Comparison of ENCODE assay signal across 10 mouse cellular contexts in the genomic region with DNA sequence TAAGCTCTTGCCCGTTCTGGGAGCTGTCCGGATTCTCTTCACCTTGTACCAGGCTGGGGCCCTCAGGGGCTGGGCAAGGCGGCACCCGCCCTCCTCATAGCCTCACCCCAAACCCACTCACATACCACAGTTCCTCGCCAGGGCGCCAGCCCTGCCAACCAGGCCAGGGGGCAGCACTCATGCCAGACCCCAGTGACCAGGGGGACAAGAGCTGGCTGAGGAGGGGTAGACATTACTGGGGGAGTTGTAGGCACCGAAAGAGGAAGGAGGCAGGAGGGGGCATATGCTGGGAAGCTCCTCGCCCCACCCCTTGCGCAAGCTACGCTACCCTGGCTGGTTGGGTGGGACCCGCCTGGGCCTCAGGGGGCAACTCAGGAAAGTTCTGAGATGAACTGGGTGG. TPM values are rescaled to one million over a fixed set of nuclear protein-coding genes. Genes with fewer than 3 reads are reported as not detected.
DNase-seq lines count a peak whose midpoint lies in the region; ATAC-seq and TF ChIP-seq lines count a peak whose summit lies in the region.
"Had no signal": no experiment of that assay in that cellular context is flagged by ENCODE, and none has a peak within 500 bp of the region (broad histone marks: within the 10 kb centered on the region; RNA-seq: fewer than 3 reads in every experiment).

No protein-coding gene starts in this region.

- 79% methylated on average over 11 of the region's 11 CpGs for WGBS in kidney, embryonic 16.5 days
- 71% methylated on average over 11 of the region's 11 CpGs for WGBS in liver, embryonic 11.5 days
- WGBS in hindbrain, embryonic 16.5 days, result 75% methylated on average over 11 of the region's 11 CpGs
- WGBS in hindbrain, embryonic 10.5 days, result 77% methylated on average over 11 of the region's 11 CpGs
- 77% methylated on average over 11 of the region's 11 CpGs for WGBS in midbrain, embryonic 16.5 days

- dilution Hi-C loops in CH12.LX (cut with MboI; ENCODE audit: extremely low pct_ligation_motif_present, extremely low pct_unique_long_range_greater_than_20kb, low sequenced_read_pairs), result no loop called here

- H3K79me2 ChIP-seq in CH12.LX (replicated peaks; ENCODE audit: control insufficient read depth, extremely low read depth, insufficient read depth, poor library complexity, severe bottlenecking), result peaks cover 58% of the 10 kb centered on the region

- H3K4me1 ChIP-seq in kidney, embryonic 16.5 days (ENCODE audit: insufficient read depth, low read length), result peaks cover 59% of the 10 kb centered on the region
- peaks cover 17 to 76% of the 10 kb centered on the region in 2 experiments for H3K4me1 ChIP-seq in CH12.LX (ENCODE audit: control insufficient read depth in 1 of 2, insufficient read depth in 2 of 2)
- H3K4me1 ChIP-seq in liver, embryonic 11.5 days (replicated peaks; ENCODE audit: control insufficient read depth, insufficient read depth, low read length), result peaks cover 50% of the 10 kb centered on the region
- peaks cover 23% of the 10 kb centered on the region for H3K4me1 ChIP-seq in hindbrain, embryonic 16.5 days (ENCODE audit: control insufficient read depth, insufficient read depth, low read depth, low read length)
- H3K4me1 ChIP-seq in hindbrain, embryonic 10.5 days (replicated peaks), result peaks cover 70% of the 10 kb centered on the region
- H3K4me1 ChIP-seq in midbrain, embryonic 16.5 days (ENCODE audit: control insufficient read depth, insufficient read depth, low read length), result peaks cover 20% of the 10 kb centered on the region

- H3K4me2 ChIP-seq in kidney, embryonic 16.5 days (replicated peaks; ENCODE audit: low read depth, low read length), result 0 out of 2 replicates have a peak overlapping the region, but pooled peaks have one; percentile 4
- peak overlapping the region; percentile 79 for H3K4me2 ChIP-seq in CH12.LX (ENCODE audit: insufficient read depth, low read depth, poor library complexity, severe bottlenecking)
- peak overlapping the region; percentile 28; the same call in 1 of the 2 replicates for H3K4me2 ChIP-seq in liver, embryonic 11.5 days
- no peak overlapping the region for H3K4me2 ChIP-seq in hindbrain, embryonic 16.5 days (ENCODE audit: low read length)
- no peak overlapping the region for H3K4me2 ChIP-seq in midbrain, embryonic 16.5 days (ENCODE audit: low read length)

- DNase-seq in kidney, adult 18-20 months, result no peak
- no peak for DNase-seq in CH12.LX (ENCODE audit: extremely low read depth)
- DNase-seq in adrenal gland, postnatal 14 days, result peak; percentile 78
- DNase-seq in liver, embryonic 11.5 days (ENCODE audit: low spot score), result no peak
- no peak for DNase-seq in hindbrain, embryonic 10.5 days (ENCODE audit: low spot score)

- H3K27ac ChIP-seq in kidney, embryonic 16.5 days (ENCODE audit: low read length), result no peak overlapping the region
- H3K27ac ChIP-seq in CH12.LX (ENCODE audit: insufficient read depth, low read depth), result peak overlapping the region; percentile 99
- no peak overlapping the region for H3K27ac ChIP-seq in liver, embryonic 11.5 days (ENCODE audit: low read depth, low read length)
- H3K27ac ChIP-seq in hindbrain, embryonic 16.5 days (ENCODE audit: low read depth, low read length), result no peak overlapping the region
- no peak overlapping the region for H3K27ac ChIP-seq in hindbrain, embryonic 10.5 days
- H3K27ac ChIP-seq in midbrain, embryonic 16.5 days (ENCODE audit: low read length), result no peak overlapping the region
- H3K27ac ChIP-seq: embryonic facial prominence, embryonic 12.5 days had no signal

- TF ChIP-seq RAD21 in CH12.LX (IDR thresholded peaks at IDR 0.05; ENCODE audit: low read depth, low read length), result no peak

- no peaks in the 10 kb centered on the region for H3K36me3 ChIP-seq in kidney, embryonic 16.5 days (ENCODE audit: insufficient read depth, low read length)
- H3K36me3 ChIP-seq in CH12.LX (replicated peaks in 1 of 2; ENCODE audit: control insufficient read depth in 1 of 2, insufficient read depth in 1 of 2, low read length in 1 of 2), result peaks cover 11 to 23% of the 10 kb centered on the region in 2 experiments
- no peaks in the 10 kb centered on the region; the same call in 1 of the 2 replicates for H3K36me3 ChIP-seq in liver, embryonic 11.5 days (ENCODE audit: control insufficient read depth, insufficient read depth, low read length)
- no peaks in the 10 kb centered on the region for H3K36me3 ChIP-seq in hindbrain, embryonic 16.5 days (ENCODE audit: control insufficient read depth, insufficient read depth, low read length)
- H3K36me3 ChIP-seq in hindbrain, embryonic 10.5 days, result no peaks in the 10 kb centered on the region
- H3K36me3 ChIP-seq in midbrain, embryonic 16.5 days (ENCODE audit: control insufficient read depth, insufficient read depth, low read length), result no peaks in the 10 kb centered on the region
- H3K36me3 ChIP-seq: embryonic facial prominence, embryonic 12.5 days had no signal

- TF ChIP-seq POLR2A in CH12.LX (IDR thresholded peaks at IDR 0.05; ENCODE audit: low read depth, low read length), result no peak

- no peak for ATAC-seq in kidney, embryonic 16.5 days (ENCODE audit: low FRiP score, low TSS enrichment)
- no peak for ATAC-seq in liver, embryonic 11.5 days (replicated peaks; ENCODE audit: low FRiP score)
- no peak for ATAC-seq in hindbrain, embryonic 16.5 days
- no peak for ATAC-seq in midbrain, embryonic 16.5 days

- no peak for TF ChIP-seq EP300 in CH12.LX (IDR thresholded peaks at IDR 0.05; ENCODE audit: low read length)

- in situ Hi-C loops in CH12.LX (cut with MboI; ENCODE audit: low pct_ligation_motif_present, low pct_unique_long_range_greater_than_20kb, low sequenced_read_pairs), result no loop called here

- no peak overlapping the region for H3K4me3 ChIP-seq in kidney, embryonic 16.5 days (ENCODE audit: low read length)
- peak overlapping the region; percentile 63 to 71 (median 64) for H3K4me3 ChIP-seq in CH12.LX (replicated peaks in 1 of 3; ENCODE audit: low read depth in 2 of 3, low read length in 2 of 3, poor library complexity in 1 of 3)
- H3K4me3 ChIP-seq in liver, embryonic 11.5 days (ENCODE audit: low read depth, low read length), result peak overlapping the region; percentile 1; the same call in 1 of the 2 replicates
- H3K4me3 ChIP-seq in hindbrain, embryonic 16.5 days (ENCODE audit: low read length), result no peak overlapping the region
- H3K4me3 ChIP-seq in hindbrain, embryonic 10.5 days, result no peak overlapping the region
- H3K4me3 ChIP-seq in midbrain, embryonic 16.5 days (ENCODE audit: low read depth, low read length), result no peak overlapping the region
- H3K4me3 ChIP-seq: embryonic facial prominence, embryonic 12.5 days had no signal

- H3K9me3 ChIP-seq in kidney, embryonic 16.5 days (ENCODE audit: low read length), result no peaks in the 10 kb centered on the region
- H3K9me3 ChIP-seq in CH12.LX (replicated peaks; ENCODE audit: low read length), result no peaks in the 10 kb centered on the region
- H3K9me3 ChIP-seq in liver, embryonic 11.5 days (ENCODE audit: control insufficient read depth, low read length), result no peaks in the 10 kb centered on the region
- no peaks in the 10 kb centered on the region for H3K9me3 ChIP-seq in hindbrain, embryonic 16.5 days (ENCODE audit: control insufficient read depth, low read length)
- H3K9me3 ChIP-seq in hindbrain, embryonic 10.5 days, result no peaks in the 10 kb centered on the region
- H3K9me3 ChIP-seq in midbrain, embryonic 16.5 days (replicated peaks; ENCODE audit: control insufficient read depth, low read length, poor library complexity, severe bottlenecking), result no peaks in the 10 kb centered on the region
- H3K9me3 ChIP-seq: embryonic facial prominence, embryonic 12.5 days had no signal

- no peaks in the 10 kb centered on the region for H3K27me3 ChIP-seq in kidney, embryonic 16.5 days (ENCODE audit: insufficient read depth, low read length)
- H3K27me3 ChIP-seq in CH12.LX (replicated peaks), result no peaks in the 10 kb centered on the region
- H3K27me3 ChIP-seq in liver, embryonic 11.5 days (replicated peaks; ENCODE audit: control insufficient read depth, insufficient read depth, low read length), result no peaks in the 10 kb centered on the region; the same call in 1 of the 2 replicates
- H3K27me3 ChIP-seq in hindbrain, embryonic 16.5 days (replicated peaks; ENCODE audit: control insufficient read depth, insufficient read depth, low read length), result no peaks in the 10 kb centered on the region
- peaks cover 32% of the 10 kb centered on the region for H3K27me3 ChIP-seq in hindbrain, embryonic 10.5 days (ENCODE audit: insufficient read depth, poor library complexity, severe bottlenecking)
- 0 out of 2 replicates have a peak, but pooled peaks cover 3% of the 10 kb centered on the region for H3K27me3 ChIP-seq in midbrain, embryonic 16.5 days (ENCODE audit: control insufficient read depth, insufficient read depth, low read depth, low read length)

- TF ChIP-seq CTCF in CH12.LX (conservative IDR thresholded peaks at IDR 0.05 in 1 of 2, IDR thresholded peaks at IDR 0.05 in 1 of 2; ENCODE audit: low read depth in 2 of 2, low read length in 2 of 2), result no peak

- peak overlapping the region; percentile 4; the same call in 1 of the 2 replicates for H3K9ac ChIP-seq in kidney, embryonic 16.5 days (replicated peaks; ENCODE audit: low read length)
- peak overlapping the region; percentile 73 for H3K9ac ChIP-seq in CH12.LX (ENCODE audit: insufficient read depth, low read depth)
- no peak overlapping the region for H3K9ac ChIP-seq in liver, embryonic 11.5 days (ENCODE audit: low read depth, low read length)
- no peak overlapping the region; the same call in 1 of the 2 replicates for H3K9ac ChIP-seq in hindbrain, embryonic 16.5 days (ENCODE audit: low read depth, low read length)
- no peak overlapping the region for H3K9ac ChIP-seq in midbrain, embryonic 16.5 days (ENCODE audit: low read depth, low read length)
- H3K9ac ChIP-seq: embryonic facial prominence, embryonic 12.5 days had no signal

RNA-seq across cellular contexts. Expression of a gene that starts 6.9 kb away (rescaled TPM):
- 3.3 and 3.5 TPM in 2 replicates for polyA plus RNA-seq in kidney, embryonic 16.5 days (2015; fragmentation: Nextera tagmentation; extraction: Ambion mirVana)
- total RNA-seq in CH12.LX (2012; rRNA removed) (31.6 and 34.2 TPM in 2 replicates), CH12.LX (2014; rRNA removed) (11.9 and 12.7 TPM in 2 replicates)
- 27.6 and 32.4 TPM in 2 replicates for polyA plus RNA-seq in CH12.LX (2012; ENCODE audit: insufficient read length, low read depth)
- 67.1 and 72.7 TPM in 2 replicates for total RNA-seq in adrenal gland, postnatal 14 days (2021)
- polyA plus RNA-seq in liver, embryonic 11.5 days (2014; fragmentation: Nextera tagmentation; extraction: Ambion mirVana), result 1.5 and 2.1 TPM in 2 replicates
- polyA plus RNA-seq in hindbrain, embryonic 16.5 days (2015; fragmentation: Nextera tagmentation; extraction: Ambion mirVana), result 0.79 and 0.88 TPM in 2 replicates
- 0.47 and 0.73 TPM in 2 replicates for polyA plus RNA-seq in hindbrain, embryonic 10.5 days (2016; fragmentation: Nextera tagmentation; extraction: Ambion mirVana)
- polyA plus RNA-seq in midbrain, embryonic 16.5 days (2015; fragmentation: Nextera tagmentation; extraction: Ambion mirVana), result 0.49 and 0.61 TPM in 2 replicates

RNA-seq across cellular contexts. Expression of a gene that starts 15.0 kb away (rescaled TPM):
- 0.18 and 1.3 TPM in 2 replicates for polyA plus RNA-seq in kidney, embryonic 16.5 days (2015; fragmentation: Nextera tagmentation; extraction: Ambion mirVana)
- total RNA-seq in CH12.LX (2012; rRNA removed) (not detected in 2 replicates), CH12.LX (2014; rRNA removed) (not detected in 2 replicates)
- not detected in 2 replicates for polyA plus RNA-seq in CH12.LX (2012; ENCODE audit: insufficient read length, low read depth)
- 0.26 TPM in 1 of 2 replicates, not detected in the other for total RNA-seq in adrenal gland, postnatal 14 days (2021)
- not detected in 2 replicates for polyA plus RNA-seq in liver, embryonic 11.5 days (2014; fragmentation: Nextera tagmentation; extraction: Ambion mirVana)
- polyA plus RNA-seq in hindbrain, embryonic 16.5 days (2015; fragmentation: Nextera tagmentation; extraction: Ambion mirVana), result 0.60 TPM in 1 of 2 replicates, not detected in the other
- polyA plus RNA-seq in hindbrain, embryonic 10.5 days (2016; fragmentation: Nextera tagmentation; extraction: Ambion mirVana), result 1.7 TPM in 1 of 2 replicates, not detected in the other
- polyA plus RNA-seq in midbrain, embryonic 16.5 days (2015; fragmentation: Nextera tagmentation; extraction: Ambion mirVana), result 1.4 TPM in 1 of 2 replicates, not detected in the other
- polyA plus RNA-seq: heart, embryonic 16.5 days had no signal

RNA-seq across cellular contexts. Expression of a gene that starts 22.6 kb away (rescaled TPM):
- polyA plus RNA-seq in kidney, embryonic 16.5 days (2015; fragmentation: Nextera tagmentation; extraction: Ambion mirVana), result 2.9 and 3.3 TPM in 2 replicates
- total RNA-seq in CH12.LX (2012; rRNA removed), result 0.04 and 0.21 TPM in 2 replicates
- total RNA-seq in CH12.LX (2014; rRNA removed), result not detected in 2 replicates
- polyA plus RNA-seq in CH12.LX (2012; ENCODE audit: insufficient read length, low read depth), result 0.10 and 0.53 TPM in 2 replicates
- total RNA-seq in adrenal gland, postnatal 14 days (2021), result 0.30 and 0.71 TPM in 2 replicates
- not detected in 2 replicates for polyA plus RNA-seq in liver, embryonic 11.5 days (2014; fragmentation: Nextera tagmentation; extraction: Ambion mirVana)
- 0.66 and 1.1 TPM in 2 replicates for polyA plus RNA-seq in hindbrain, embryonic 16.5 days (2015; fragmentation: Nextera tagmentation; extraction: Ambion mirVana)
- polyA plus RNA-seq in hindbrain, embryonic 10.5 days (2016; fragmentation: Nextera tagmentation; extraction: Ambion mirVana), result 0.09 and 0.33 TPM in 2 replicates
- 0.96 and 0.98 TPM in 2 replicates for polyA plus RNA-seq in midbrain, embryonic 16.5 days (2015; fragmentation: Nextera tagmentation; extraction: Ambion mirVana)

RNA-seq across cellular contexts. Expression of a gene that starts 24.0 kb away (rescaled TPM):
- 35.0 and 39.3 TPM in 2 replicates for polyA plus RNA-seq in kidney, embryonic 16.5 days (2015; fragmentation: Nextera tagmentation; extraction: Ambion mirVana)
- 26.9 and 29.0 TPM in 2 replicates for total RNA-seq in CH12.LX (2012; rRNA removed)
- 28.7 and 31.1 TPM in 2 replicates for total RNA-seq in CH12.LX (2014; rRNA removed)
- polyA plus RNA-seq in CH12.LX (2012; ENCODE audit: insufficient read length, low read depth), result 25.9 and 26.0 TPM in 2 replicates
- 42.2 and 43.8 TPM in 2 replicates for total RNA-seq in adrenal gland, postnatal 14 days (2021)
- polyA plus RNA-seq in liver, embryonic 11.5 days (2014; fragmentation: Nextera tagmentation; extraction: Ambion mirVana), result 34.3 and 37.8 TPM in 2 replicates
- polyA plus RNA-seq in hindbrain, embryonic 16.5 days (2015; fragmentation: Nextera tagmentation; extraction: Ambion mirVana), result 34.7 and 36.6 TPM in 2 replicates
- polyA plus RNA-seq in hindbrain, embryonic 10.5 days (2016; fragmentation: Nextera tagmentation; extraction: Ambion mirVana), result 28.3 and 31.9 TPM in 2 replicates
- 35.4 and 39.1 TPM in 2 replicates for polyA plus RNA-seq in midbrain, embryonic 16.5 days (2015; fragmentation: Nextera tagmentation; extraction: Ambion mirVana)

RNA-seq across cellular contexts. Expression of a gene that starts 25.9 kb away (rescaled TPM):
- 0.32 and 0.35 TPM in 2 replicates for polyA plus RNA-seq in kidney, embryonic 16.5 days (2015; fragmentation: Nextera tagmentation; extraction: Ambion mirVana)
- not detected in 2 replicates for total RNA-seq in CH12.LX (2012; rRNA removed)
- not detected in 2 replicates for total RNA-seq in CH12.LX (2014; rRNA removed)
- polyA plus RNA-seq in CH12.LX (2012; ENCODE audit: insufficient read length, low read depth), result 0.10 and 0.14 TPM in 2 replicates
- 0.68 and 0.70 TPM in 2 replicates for total RNA-seq in adrenal gland, postnatal 14 days (2021)
- 0.10 TPM in 1 of 2 replicates, not detected in the other for polyA plus RNA-seq in liver, embryonic 11.5 days (2014; fragmentation: Nextera tagmentation; extraction: Ambion mirVana)
- 0.10 and 0.11 TPM in 2 replicates for polyA plus RNA-seq in hindbrain, embryonic 16.5 days (2015; fragmentation: Nextera tagmentation; extraction: Ambion mirVana)
- polyA plus RNA-seq in hindbrain, embryonic 10.5 days (2016; fragmentation: Nextera tagmentation; extraction: Ambion mirVana), result 0.34 TPM in 1 of 2 replicates, not detected in the other
- polyA plus RNA-seq in midbrain, embryonic 16.5 days (2015; fragmentation: Nextera tagmentation; extraction: Ambion mirVana), result 0.09 and 0.25 TPM in 2 replicates
- polyA plus RNA-seq: heart, embryonic 16.5 days had no signal

Comparison
In these comparisons a context has a peak if more than half of its experiments do, and no peak if none do; other contexts are left out.
1. H3K4me2 ChIP-seq: peak in kidney, embryonic 16.5 days (single experiment), CH12.LX (single experiment) and liver, embryonic 11.5 days (single experiment); none in hindbrain, embryonic 16.5 days (single experiment) and midbrain, embryonic 16.5 days (single experiment).
2. H3K4me3 ChIP-seq: peak in CH12.LX (3 of 3) and liver, embryonic 11.5 days (single experiment); none in kidney, embryonic 16.5 days (single experiment), hindbrain, embryonic 16.5 days (single experiment), hindbrain, embryonic 10.5 days (single experiment) and midbrain, embryonic 16.5 days (single experiment).
3. H3K9ac ChIP-seq: peak in kidney, embryonic 16.5 days (single experiment) and CH12.LX (single experiment); none in liver, embryonic 11.5 days (single experiment), hindbrain, embryonic 16.5 days (single experiment) and midbrain, embryonic 16.5 days (single experiment).